In genomic region chr3:89321183-89322130, GRCm38 (mm10) we compare ENCODE assay signal across 8 mouse cellular contexts. TPM values are rescaled to one million over a fixed set of nuclear protein-coding genes. Genes with fewer than 3 reads are reported as not detected.
DNase-seq lines count a peak whose midpoint lies in the region; ATAC-seq and TF ChIP-seq lines count a peak whose summit lies in the region.

No protein-coding gene starts in this region.

- ATAC-seq in intestine, postnatal 0 days, result no peak; the same call in 1 of the 2 replicates
- no peak for ATAC-seq in monocyte, adult 5-6 weeks (replicated peaks; ENCODE audit: insufficient number of reproducible peaks, low FRiP score, low TSS enrichment, poor library complexity, severe bottlenecking)

- H3K4me3 ChIP-seq in left cerebral cortex, adult 2 months, result peak overlapping the region; percentile 87
- peak overlapping the region; percentile 46 for H3K4me3 ChIP-seq in embryonic fibroblast, embryonic 13.5 days (ENCODE audit: insufficient read depth, low read length)
- H3K4me3 ChIP-seq in intestine, postnatal 0 days (ENCODE audit: low read depth, low read length), result peak overlapping the region; percentile 59
- H3K4me3 ChIP-seq in myocyte, result peak overlapping the region; percentile 7

- H3K36me3 ChIP-seq in intestine, postnatal 0 days (ENCODE audit: control insufficient read depth, insufficient read depth), result no peaks in the 10 kb centered on the region
- H3K36me3 ChIP-seq in myocyte (ENCODE audit: control insufficient read depth, insufficient read depth), result no peaks in the 10 kb centered on the region

- intact Hi-C loops in left cerebral cortex, adult 2 months (cut with DNase I), result no loop called here

- H3K9ac ChIP-seq in intestine, postnatal 0 days (ENCODE audit: low read depth, low read length), result no peak overlapping the region; the same call in 1 of the 2 replicates

- H3K27me3 ChIP-seq in intestine, postnatal 0 days (replicated peaks; ENCODE audit: control insufficient read depth, insufficient read depth, low read length), result peaks cover 41% of the 10 kb centered on the region
- H3K27me3 ChIP-seq in myocyte (ENCODE audit: control insufficient read depth, insufficient read depth, insufficient read length), result peaks cover 43% of the 10 kb centered on the region

- TF ChIP-seq POLR2A in embryonic fibroblast, embryonic 13.5 days (IDR thresholded peaks at IDR 0.05; ENCODE audit: low read depth, low read length), result no peak
- TF ChIP-seq POLR2A in myocyte (IDR thresholded peaks at IDR 0.05; ENCODE audit: insufficient read length, low read depth), result no peak

- DNase-seq in left cerebral cortex, adult 2 months (ENCODE audit: extremely low spot score in 1 of 2, low spot score in 2 of 2), result peak in 1 of 2 experiments; percentile 42
- DNase-seq in left cerebral cortex, adult 9 months (ENCODE audit: low spot score in 2 of 2), result no peak
- peak; percentile 23 for DNase-seq in R1 (ENCODE audit: low read depth, low spot score)
- DNase-seq in MN1 (ENCODE audit: low spot score), result no peak

- H3K4me2 ChIP-seq in intestine, postnatal 0 days (replicated peaks; ENCODE audit: low read depth), result peak overlapping the region; percentile 100
- peak overlapping the region; percentile 91 for H3K4me2 ChIP-seq in myocyte (ENCODE audit: low read depth)

- no peaks in the 10 kb centered on the region for H3K9me3 ChIP-seq in intestine, postnatal 0 days (ENCODE audit: control insufficient read depth)

- no peaks in the 10 kb centered on the region for H3K4me1 ChIP-seq in embryonic fibroblast, embryonic 13.5 days (ENCODE audit: control insufficient read depth, insufficient read depth, low read length)
- peaks cover 8% of the 10 kb centered on the region; the same call in 1 of the 2 replicates for H3K4me1 ChIP-seq in intestine, postnatal 0 days (replicated peaks; ENCODE audit: control insufficient read depth, insufficient read depth, low read length)

- WGBS in intestine, postnatal 0 days, result under 1% methylated on average over 58 of the region's 66 CpGs

- peak overlapping the region; percentile 8 for H3ac ChIP-seq in myocyte (ENCODE audit: control insufficient read depth, insufficient read length)

- no peaks in the 10 kb centered on the region for H3K79me2 ChIP-seq in myocyte (ENCODE audit: control insufficient read depth, insufficient read depth)

- peak overlapping the region; percentile 92 for H3K27ac ChIP-seq in left cerebral cortex, adult 2 months
- H3K27ac ChIP-seq in embryonic fibroblast, embryonic 13.5 days (ENCODE audit: insufficient read depth, low read length), result no peak overlapping the region
- no peak overlapping the region for H3K27ac ChIP-seq in intestine, postnatal 0 days (ENCODE audit: low read depth, low read length)

- TF ChIP-seq CTCF in left cerebral cortex, adult 2 months (IDR thresholded peaks at IDR 0.05), result no peak
- TF ChIP-seq CTCF in embryonic fibroblast, embryonic 13.5 days (IDR thresholded peaks at IDR 0.05; ENCODE audit: borderline replicate concordance, insufficient read depth, low read length), result 0 out of 2 replicates have a peak, but pooled peaks have one; percentile 7
- no peak for TF ChIP-seq CTCF in intestine, postnatal 0 days (IDR thresholded peaks at IDR 0.05; ENCODE audit: low read depth)

TF ChIP-seq in myocyte, 11 proteins besides CTCF, POLR2A, EP300 and RAD21:
- TF ChIP-seq MAX (IDR thresholded peaks at IDR 0.05; ENCODE audit: low read depth) (no peak), USF1 (IDR thresholded peaks at IDR 0.05; ENCODE audit: low read depth) (no peak), MYOG (IDR thresholded peaks at IDR 0.05; ENCODE audit: control insufficient read depth in 1 of 3, insufficient read depth in 1 of 3, insufficient read length in 2 of 3, low read depth in 2 of 3) (no peak), SRF (IDR thresholded peaks at IDR 0.05; ENCODE audit: control insufficient read depth, insufficient read length, low read depth) (no peak)

RNA-seq across cellular contexts. Expression of gene Efna3, which starts 1.3 kb away (rescaled TPM):
- total RNA-seq in left cerebral cortex, adult 2 months (2021), result 10 to 100 TPM; 49.3 to 55.0 TPM
- 7.1 and 8.7 TPM in 2 replicates for polyA plus RNA-seq in embryonic fibroblast, embryonic 13.5 days (2011; ENCODE audit: insufficient read length, low read depth, missing spikeins)
- polyA plus RNA-seq in intestine, postnatal 0 days (2015; fragmentation: Nextera tagmentation; extraction: Ambion mirVana), result 1.4 and 1.6 TPM in 2 replicates
- polyA plus RNA-seq in myocyte (2012; fragmentation: generic; extraction: Trizol), result 1.8 TPM
- total RNA-seq in monocyte, adult 5-6 weeks (2017), result not detected in 3 replicates

RNA-seq across cellular contexts. Expression of gene Efna4, which starts 16.4 kb away (rescaled TPM):
- total RNA-seq in left cerebral cortex, adult 2 months (2021), result under 1 TPM in 1 of 2 experiments, not detected in 1; 0.21 TPM
- 11.2 and 11.4 TPM in 2 replicates for polyA plus RNA-seq in embryonic fibroblast, embryonic 13.5 days (2011; ENCODE audit: insufficient read length, low read depth, missing spikeins)
- 5.1 and 5.3 TPM in 2 replicates for polyA plus RNA-seq in intestine, postnatal 0 days (2015; fragmentation: Nextera tagmentation; extraction: Ambion mirVana)
- 5.4 TPM for polyA plus RNA-seq in myocyte (2012; fragmentation: generic; extraction: Trizol)
- not detected in 3 replicates for total RNA-seq in monocyte, adult 5-6 weeks (2017)

RNA-seq across cellular contexts. Expression of gene Adam15, which starts 28.3 kb away (rescaled TPM):
- total RNA-seq in left cerebral cortex, adult 2 months (2021), result 100 to 1,000 TPM; 106 to 115 TPM
- polyA plus RNA-seq in embryonic fibroblast, embryonic 13.5 days (2011; ENCODE audit: insufficient read length, low read depth, missing spikeins), result 112 and 136 TPM in 2 replicates
- 33.9 and 37.0 TPM in 2 replicates for polyA plus RNA-seq in intestine, postnatal 0 days (2015; fragmentation: Nextera tagmentation; extraction: Ambion mirVana)
- polyA plus RNA-seq in myocyte (2012; fragmentation: generic; extraction: Trizol), result 78.4 TPM
- total RNA-seq in monocyte, adult 5-6 weeks (2017), result 23.1 to 49.7 TPM (median 33.0 TPM) in 3 replicates

RNA-seq across cellular contexts. Expression of gene Dcst2, which starts 40.3 kb away (rescaled TPM):
- total RNA-seq in left cerebral cortex, adult 2 months (2021), result under 1 TPM; 0.29 to 0.40 TPM
- not detected in 2 replicates for polyA plus RNA-seq in embryonic fibroblast, embryonic 13.5 days (2011; ENCODE audit: insufficient read length, low read depth, missing spikeins)
- polyA plus RNA-seq in intestine, postnatal 0 days (2015; fragmentation: Nextera tagmentation; extraction: Ambion mirVana), result 10.0 and 11.5 TPM in 2 replicates
- polyA plus RNA-seq in myocyte (2012; fragmentation: generic; extraction: Trizol), result 0.01 TPM
- total RNA-seq in monocyte, adult 5-6 weeks (2017), result not detected in 3 replicates

RNA-seq across cellular contexts. Expression of gene Efna1, which starts 40.5 kb away (rescaled TPM):
- total RNA-seq in left cerebral cortex, adult 2 months (2021), result 1 to 10 TPM; 5.5 to 5.9 TPM
- 4.1 and 7.1 TPM in 2 replicates for polyA plus RNA-seq in embryonic fibroblast, embryonic 13.5 days (2011; ENCODE audit: insufficient read length, low read depth, missing spikeins)
- 50.7 and 69.8 TPM in 2 replicates for polyA plus RNA-seq in intestine, postnatal 0 days (2015; fragmentation: Nextera tagmentation; extraction: Ambion mirVana)
- polyA plus RNA-seq in myocyte (2012; fragmentation: generic; extraction: Trizol), result 8.2 TPM
- 0.38 to 0.39 TPM in 2 of 3 replicates, not detected in the other for total RNA-seq in monocyte, adult 5-6 weeks (2017)

Comparison
In these comparisons a context has a peak if more than half of its experiments do, and no peak if none do; other contexts are left out.
1. H3K4me3 ChIP-seq: peak in every context shown above with its lines; median percentile 87 in left cerebral cortex, adult 2 months; 59 in intestine, postnatal 0 days; 46 in embryonic fibroblast, embryonic 13.5 days; 7 in myocyte.